Mouse (Mus musculus): Measurements from ENCODE around the gene Ccdc24.
A peak's percentile ranks its signal among the peaks of the same experiment; 100 is the strongest.

Gene Ccdc24

GRCm38 (mm10) chr4:117872471-117872886, at the start of gene Ccdc24:
TSS of gene Ccdc24 (minus strand) at chr4:117872557.
- DNase-seq (ENCODE audit: low spot score in 2 of 2), result no peak

GRCm38 (mm10) chr4:117921358-117921757, 49.0 kb upstream of the Ccdc24 start:
- no peak for DNase-seq (ENCODE audit: low spot score in 2 of 2)

GRCm38 (mm10) chr4:117918762-117919161, 46.4 kb upstream of the Ccdc24 start:
- no peak for DNase-seq (ENCODE audit: low spot score in 2 of 2)

- no peak for DNase-seq (ENCODE audit: low spot score in 2 of 2)
These were observed 45.9 kb upstream of the Ccdc24 start for GRCm38 (mm10) chr4:117918261-117918660.

GRCm38 (mm10) chr4:117917847-117918246, 45.5 kb upstream of the Ccdc24 start:
- DNase-seq (ENCODE audit: low spot score in 2 of 2), result no peak

- DNase-seq (ENCODE audit: low spot score in 2 of 2), result no peak
These were observed 45.0 kb upstream of the Ccdc24 start for GRCm38 (mm10) chr4:117917402-117917801.

GRCm38 (mm10) chr4:117916386-117916785, 44.0 kb upstream of the Ccdc24 start:
- DNase-seq (ENCODE audit: low spot score in 2 of 2), result no peak

- DNase-seq (ENCODE audit: low spot score in 2 of 2), result no peak
These were observed 43.2 kb upstream of the Ccdc24 start for GRCm38 (mm10) chr4:117915489-117916105.

GRCm38 (mm10) chr4:117914591-117915442, 42.5 kb upstream of the Ccdc24 start, which contains the start of gene Ipo13:
TSS of gene Ipo13 (minus strand) at chr4:117914999.
- peak; percentile 96 for DNase-seq (ENCODE audit: low spot score in 2 of 2)

- DNase-seq (ENCODE audit: low spot score in 2 of 2), result no peak
These were observed 41.7 kb upstream of the Ccdc24 start for GRCm38 (mm10) chr4:117914031-117914430.

GRCm38 (mm10) chr4:117913421-117913820, 41.1 kb upstream of the Ccdc24 start:
- DNase-seq (ENCODE audit: low spot score in 2 of 2), result no peak

- no peak for DNase-seq (ENCODE audit: low spot score in 2 of 2)
These were observed 40.4 kb upstream of the Ccdc24 start for GRCm38 (mm10) chr4:117912685-117913273.

- DNase-seq (ENCODE audit: low spot score in 2 of 2), result no peak
These were observed 39.8 kb upstream of the Ccdc24 start for GRCm38 (mm10) chr4:117912131-117912561.

- DNase-seq (ENCODE audit: low spot score in 2 of 2), result no peak
These were observed 36.6 kb upstream of the Ccdc24 start for GRCm38 (mm10) chr4:117908834-117909453.

- no peak for DNase-seq (ENCODE audit: low spot score in 2 of 2)
These were observed 33.8 kb upstream of the Ccdc24 start for GRCm38 (mm10) chr4:117906196-117906595.

- DNase-seq (ENCODE audit: low spot score in 2 of 2), result no peak
These were observed 32.4 kb upstream of the Ccdc24 start for GRCm38 (mm10) chr4:117904761-117905160.

GRCm38 (mm10) chr4:117904094-117904493, 31.7 kb upstream of the Ccdc24 start:
- no peak for DNase-seq (ENCODE audit: low spot score in 2 of 2)

GRCm38 (mm10) chr4:117898111-117898510, 25.8 kb upstream of the Ccdc24 start:
- no peak for DNase-seq (ENCODE audit: low spot score in 2 of 2)

- no peak for DNase-seq (ENCODE audit: low spot score in 2 of 2)
These were observed 23.7 kb upstream of the Ccdc24 start for GRCm38 (mm10) chr4:117896031-117896430.

GRCm38 (mm10) chr4:117895339-117895738, 23.0 kb upstream of the Ccdc24 start:
- no peak for DNase-seq (ENCODE audit: low spot score in 2 of 2)

- DNase-seq (ENCODE audit: low spot score in 2 of 2), result no peak
These were observed 22.2 kb upstream of the Ccdc24 start for GRCm38 (mm10) chr4:117894601-117895000.

- DNase-seq (ENCODE audit: low spot score in 2 of 2), result no peak
These were observed 21.0 kb upstream of the Ccdc24 start for GRCm38 (mm10) chr4:117893376-117893775.
